Comparison of ENCODE assay signal across 9 mouse cellular contexts in genomic region chr16:92487489-92487888, GRCm38 (mm10). TPM values are rescaled to one million over a fixed set of nuclear protein-coding genes. Genes with fewer than 3 reads are reported as not detected.
DNase-seq lines count a peak whose midpoint lies in the region; ATAC-seq and TF ChIP-seq lines count a peak whose summit lies in the region.
"Had no signal": no experiment of that assay in that cellular context is flagged by ENCODE, and none has a peak within 500 bp of the region (broad histone marks: within the 10 kb centered on the region; RNA-seq: fewer than 3 reads in every experiment).

No protein-coding gene starts in this region.

- TF ChIP-seq CTCF in forebrain, postnatal 0 days (IDR thresholded peaks at IDR 0.05; ENCODE audit: low read depth): peak; percentile 74
- peak; percentile 23; the same call in 1 of the 2 replicates for TF ChIP-seq CTCF in brain, embryonic 14.5 days (IDR thresholded peaks at IDR 0.05; ENCODE audit: borderline replicate concordance, extremely low read depth, insufficient read depth, insufficient read length)

- H3K4me2 ChIP-seq in forebrain, postnatal 0 days (ENCODE audit: low read depth): no peak overlapping the region
- H3K4me2 ChIP-seq in forebrain, embryonic 13.5 days: no peak overlapping the region
- no peak overlapping the region for H3K4me2 ChIP-seq in limb, embryonic 11.5 days (ENCODE audit: low read depth, severe bottlenecking)
- H3K4me2 ChIP-seq in liver, embryonic 12.5 days: no peak overlapping the region
- no peak overlapping the region for H3K4me2 ChIP-seq in forebrain, embryonic 16.5 days (ENCODE audit: low read length)

- no peaks in the 10 kb centered on the region for H3K36me3 ChIP-seq in forebrain, postnatal 0 days (ENCODE audit: insufficient read depth)
- no peaks in the 10 kb centered on the region for H3K36me3 ChIP-seq in forebrain, embryonic 13.5 days (ENCODE audit: poor library complexity, severe bottlenecking)
- H3K36me3 ChIP-seq in limb, embryonic 11.5 days (ENCODE audit: control insufficient read depth, insufficient read depth, low read length): no peaks in the 10 kb centered on the region
- H3K36me3 ChIP-seq in limb, embryonic 10.5 days: no peaks in the 10 kb centered on the region
- no peaks in the 10 kb centered on the region for H3K36me3 ChIP-seq in liver, embryonic 12.5 days
- no peaks in the 10 kb centered on the region for H3K36me3 ChIP-seq in splenic B cell, adult 2 months (ENCODE audit: control insufficient read depth, insufficient read depth, low read length, poor library complexity, severe bottlenecking)
- H3K36me3 ChIP-seq in forebrain, embryonic 16.5 days (ENCODE audit: control insufficient read depth, insufficient read depth): no peaks in the 10 kb centered on the region

- ATAC-seq in forebrain, postnatal 0 days: no peak
- no peak for ATAC-seq in forebrain, embryonic 13.5 days
- ATAC-seq in limb, embryonic 11.5 days (ENCODE audit: insufficient number of reproducible peaks, low FRiP score, low TSS enrichment, low read depth): no peak
- peak; percentile 72 for ATAC-seq in liver, embryonic 12.5 days
- no peak for ATAC-seq in forebrain, embryonic 16.5 days

- 58% methylated on average over 4 of the region's 4 CpGs for WGBS in forebrain, postnatal 0 days
- 58% methylated on average over 4 of the region's 4 CpGs for WGBS in forebrain, embryonic 13.5 days
- WGBS in limb, embryonic 11.5 days: 63% methylated on average over 4 of the region's 4 CpGs
- 57% methylated on average over 4 of the region's 4 CpGs for WGBS in limb, embryonic 10.5 days
- 21% methylated on average over 4 of the region's 4 CpGs for WGBS in liver, embryonic 12.5 days (ENCODE audit: insufficient replicate concordance)
- WGBS in forebrain, embryonic 16.5 days: 61% methylated on average over 4 of the region's 4 CpGs

- peak; percentile 47 for DNase-seq in forebrain, postnatal 0 days
- peak; percentile 50 for DNase-seq in limb, embryonic 11.5 days (ENCODE audit: low spot score)
- no peak for DNase-seq in limb, embryonic 10.5 days (ENCODE audit: low spot score)
- DNase-seq in brain, embryonic 14.5 days (ENCODE audit: low read depth): peak; percentile 31
- peak; percentile 73 for DNase-seq in splenic B cell, adult 2 months (ENCODE audit: low read depth, low spot score)

- H3K9me3 ChIP-seq in forebrain, postnatal 0 days (ENCODE audit: low read length): no peaks in the 10 kb centered on the region
- H3K9me3 ChIP-seq in forebrain, embryonic 13.5 days (replicated peaks): no peaks in the 10 kb centered on the region
- no peaks in the 10 kb centered on the region for H3K9me3 ChIP-seq in limb, embryonic 11.5 days (ENCODE audit: control insufficient read depth, low read length)
- no peaks in the 10 kb centered on the region for H3K9me3 ChIP-seq in limb, embryonic 10.5 days (replicated peaks)
- no peaks in the 10 kb centered on the region for H3K9me3 ChIP-seq in liver, embryonic 12.5 days (replicated peaks)
- no peaks in the 10 kb centered on the region for H3K9me3 ChIP-seq in forebrain, embryonic 16.5 days (ENCODE audit: control insufficient read depth, low read length)

- no peak overlapping the region for H3K4me3 ChIP-seq in forebrain, postnatal 0 days (ENCODE audit: low read depth, low read length)
- H3K4me3 ChIP-seq in forebrain, embryonic 13.5 days: no peak overlapping the region
- no peak overlapping the region for H3K4me3 ChIP-seq in limb, embryonic 11.5 days (ENCODE audit: low read depth, low read length)
- no peak overlapping the region for H3K4me3 ChIP-seq in limb, embryonic 10.5 days
- H3K4me3 ChIP-seq in liver, embryonic 12.5 days: no peak overlapping the region
- H3K4me3 ChIP-seq in forebrain, embryonic 16.5 days (replicated peaks; ENCODE audit: low read length): no peak overlapping the region

- no peaks in the 10 kb centered on the region for H3K4me1 ChIP-seq in forebrain, postnatal 0 days (ENCODE audit: insufficient read depth)
- H3K4me1 ChIP-seq in forebrain, embryonic 13.5 days: no peaks in the 10 kb centered on the region
- H3K4me1 ChIP-seq in limb, embryonic 11.5 days (ENCODE audit: control insufficient read depth, insufficient read depth, low read length): no peaks in the 10 kb centered on the region
- H3K4me1 ChIP-seq in limb, embryonic 10.5 days: no peaks in the 10 kb centered on the region
- peaks cover 55% of the 10 kb centered on the region for H3K4me1 ChIP-seq in liver, embryonic 12.5 days
- H3K4me1 ChIP-seq in forebrain, embryonic 16.5 days (replicated peaks; ENCODE audit: control insufficient read depth, insufficient read depth, low read length): no peaks in the 10 kb centered on the region

- H3K9ac ChIP-seq in forebrain, postnatal 0 days: no peak overlapping the region
- no peak overlapping the region for H3K9ac ChIP-seq in forebrain, embryonic 13.5 days
- no peak overlapping the region for H3K9ac ChIP-seq in limb, embryonic 11.5 days (ENCODE audit: low read length)
- H3K9ac ChIP-seq in liver, embryonic 12.5 days: no peak overlapping the region
- H3K9ac ChIP-seq in forebrain, embryonic 16.5 days (replicated peaks; ENCODE audit: low read depth, low read length): no peak overlapping the region

- no peaks in the 10 kb centered on the region for H3K27me3 ChIP-seq in forebrain, postnatal 0 days (ENCODE audit: insufficient read depth, low read length)
- H3K27me3 ChIP-seq in forebrain, embryonic 13.5 days: no peaks in the 10 kb centered on the region
- no peaks in the 10 kb centered on the region for H3K27me3 ChIP-seq in limb, embryonic 11.5 days (ENCODE audit: control insufficient read depth, insufficient read depth, low read length)
- no peaks in the 10 kb centered on the region for H3K27me3 ChIP-seq in limb, embryonic 10.5 days (ENCODE audit: low read depth, poor library complexity, severe bottlenecking)
- peaks cover 20% of the 10 kb centered on the region; the same call in 1 of the 2 replicates for H3K27me3 ChIP-seq in liver, embryonic 12.5 days (replicated peaks)
- H3K27me3 ChIP-seq in splenic B cell, adult 2 months (ENCODE audit: control insufficient read depth, insufficient read depth, low read length, poor library complexity, severe bottlenecking): no peaks in the 10 kb centered on the region
- H3K27me3 ChIP-seq in forebrain, embryonic 16.5 days (replicated peaks; ENCODE audit: control insufficient read depth, insufficient read depth, low read length): 0 out of 2 replicates have a peak, but pooled peaks cover 2% of the 10 kb centered on the region

- H3K27ac ChIP-seq in forebrain, postnatal 0 days (ENCODE audit: low read depth, low read length): no peak overlapping the region
- no peak overlapping the region for H3K27ac ChIP-seq in forebrain, embryonic 13.5 days
- H3K27ac ChIP-seq in limb, embryonic 11.5 days (replicated peaks; ENCODE audit: low read depth, low read length): no peak overlapping the region
- no peak overlapping the region for H3K27ac ChIP-seq in limb, embryonic 10.5 days
- H3K27ac ChIP-seq in liver, embryonic 12.5 days: no peak overlapping the region
- H3K27ac ChIP-seq in forebrain, embryonic 16.5 days (ENCODE audit: low read length): no peak overlapping the region

- no peak for TF ChIP-seq POLR2A in brain, embryonic 14.5 days (IDR thresholded peaks at IDR 0.05; ENCODE audit: borderline replicate concordance, extremely low read depth, insufficient read depth, insufficient read length, poor library complexity, severe bottlenecking)

RNA-seq across cellular contexts. Expression of gene Clic6, which starts 2.0 kb away (rescaled TPM):
- 3.5 and 5.5 TPM in 2 replicates for total RNA-seq in forebrain, postnatal 0 days (2014; rRNA removed)
- 3.7 and 6.2 TPM in 2 replicates for polyA plus RNA-seq in forebrain, postnatal 0 days (2015; fragmentation: Nextera tagmentation; extraction: Ambion mirVana)
- 3.6 and 5.6 TPM in 2 replicates for polyA plus RNA-seq in forebrain, embryonic 13.5 days (2015; fragmentation: Nextera tagmentation; extraction: Ambion mirVana)
- 0.41 TPM in 2 replicates for polyA plus RNA-seq in limb, embryonic 11.5 days (2014; fragmentation: Nextera tagmentation; extraction: Ambion mirVana)
- 0.64 and 0.84 TPM in 2 replicates for polyA plus RNA-seq in limb, embryonic 10.5 days (2016; fragmentation: Nextera tagmentation; extraction: Ambion mirVana)
- polyA plus RNA-seq in brain, embryonic 14.5 days (2012; rRNA removed): 6.1 and 14.3 TPM in 2 replicates
- polyA plus RNA-seq in liver, embryonic 12.5 days (2016; fragmentation: Nextera tagmentation; extraction: Ambion mirVana): 1.3 and 1.7 TPM in 2 replicates
- 3.3 and 3.4 TPM in 2 replicates for polyA plus RNA-seq in forebrain, embryonic 16.5 days (2015; fragmentation: Nextera tagmentation; extraction: Ambion mirVana)
- total RNA-seq: hematopoietic stem cell, adult 5-6 weeks had no signal

RNA-seq across cellular contexts. Expression of gene Rcan1, which starts 16.8 kb away (rescaled TPM):
- total RNA-seq in forebrain, postnatal 0 days (2014; rRNA removed): 72.3 and 83.8 TPM in 2 replicates
- 50.3 and 52.2 TPM in 2 replicates for polyA plus RNA-seq in forebrain, postnatal 0 days (2015; fragmentation: Nextera tagmentation; extraction: Ambion mirVana)
- 34.3 and 36.5 TPM in 2 replicates for polyA plus RNA-seq in forebrain, embryonic 13.5 days (2015; fragmentation: Nextera tagmentation; extraction: Ambion mirVana)
- 33.0 and 33.8 TPM in 2 replicates for polyA plus RNA-seq in limb, embryonic 11.5 days (2014; fragmentation: Nextera tagmentation; extraction: Ambion mirVana)
- 26.1 and 28.0 TPM in 2 replicates for polyA plus RNA-seq in limb, embryonic 10.5 days (2016; fragmentation: Nextera tagmentation; extraction: Ambion mirVana)
- 47.7 and 64.6 TPM in 2 replicates for polyA plus RNA-seq in brain, embryonic 14.5 days (2012; rRNA removed)
- 14.3 and 15.9 TPM in 2 replicates for polyA plus RNA-seq in liver, embryonic 12.5 days (2016; fragmentation: Nextera tagmentation; extraction: Ambion mirVana)
- polyA plus RNA-seq in forebrain, embryonic 16.5 days (2015; fragmentation: Nextera tagmentation; extraction: Ambion mirVana): 48.1 and 50.7 TPM in 2 replicates
